Comparison of ENCODE assay signal across 8 mouse cellular contexts in genomic region chr10:88356983-88357559, GRCm38 (mm10). TPM values are rescaled to one million over a fixed set of nuclear protein-coding genes. Genes with fewer than 3 reads are reported as not detected.
DNase-seq lines count a peak whose midpoint lies in the region; ATAC-seq and TF ChIP-seq lines count a peak whose summit lies in the region.

No protein-coding gene starts in this region.

- peak overlapping the region; percentile 66 to 88; a peak in 3 of 4 replicates for H3K4me3 ChIP-seq in MEL (ENCODE audit: control insufficient read depth in 1 of 2, insufficient read depth in 1 of 2, low read depth in 2 of 2, low read length in 2 of 2)

- H3K9ac ChIP-seq in MEL (ENCODE audit: control insufficient read depth, low read depth, low read length, poor library complexity, severe bottlenecking) = peak overlapping the region; percentile 58

- no peak overlapping the region for H3K27ac ChIP-seq in MEL (ENCODE audit: control insufficient read depth, low read depth, low read length)

- TF ChIP-seq EP300 in MEL (IDR thresholded peaks at IDR 0.05; ENCODE audit: low read depth in 1 of 2, low read length in 2 of 2) = no peak

- intact Hi-C loops in left cerebral cortex, postnatal 25 days (cut with DNase I) = no loop called here

- ATAC-seq in inflammation-experienced regulatory T-cells, adult 6 months = peak; percentile 81
- ATAC-seq in megakaryocyte progenitor cell, adult 5-6 weeks (replicated peaks; ENCODE audit: poor library complexity) = peak; percentile 81

- peak; percentile 57 for DNase-seq in MEL (ENCODE audit: low read depth, low spot score)
- DNase-seq in cerebellum, postnatal 14 days = peak; percentile 47 to 61
- DNase-seq in gastrocnemius, postnatal 25 days = peak; percentile 85
- peak; percentile 54 to 55 for DNase-seq in left cerebral cortex, postnatal 25 days (ENCODE audit: low spot score in 2 of 2)
- peak; percentile 68 for DNase-seq in right cerebral cortex, postnatal 14 days
- peak; percentile 71 for DNase-seq in urinary bladder, postnatal 25 days (ENCODE audit: low spot score)

- H3K79me2 ChIP-seq in MEL (ENCODE audit: control insufficient read depth, insufficient read depth, low read length, poor library complexity) = no peaks in the 10 kb centered on the region; the same call in 1 of the 2 replicates

- H3K9me3 ChIP-seq in MEL (replicated peaks; ENCODE audit: insufficient read depth, low read length) = no peaks in the 10 kb centered on the region

- TF ChIP-seq RAD21 in MEL (IDR thresholded peaks at IDR 0.05; ENCODE audit: low read depth, low read length) = no peak

- H3K36me3 ChIP-seq in MEL (ENCODE audit: control insufficient read depth in 1 of 2, insufficient read depth in 2 of 2, low read length in 2 of 2) = peaks cover 0 to 2% of the 10 kb centered on the region in 2 experiments; a peak in 2 of 4 replicates

- H3K4me1 ChIP-seq in MEL (ENCODE audit: control insufficient read depth in 1 of 2, insufficient read depth in 2 of 2, low read length in 2 of 2) = peaks cover 0 to 3% of the 10 kb centered on the region in 2 experiments; a peak in 1 of 4 replicates

- no peak for TF ChIP-seq POLR2A in MEL (IDR thresholded peaks at IDR 0.05; ENCODE audit: control insufficient read depth in 1 of 2, insufficient read depth in 1 of 2, low read depth in 1 of 2, low read length in 2 of 2, poor library complexity in 1 of 2)

- H3K27me3 ChIP-seq in MEL (ENCODE audit: control insufficient read depth in 1 of 2, insufficient read depth in 2 of 2, low read length in 2 of 2) = peaks cover 0 to 2% of the 10 kb centered on the region in 2 experiments; a peak in 1 of 4 replicates

- no peak for TF ChIP-seq CTCF in MEL (IDR thresholded peaks at IDR 0.05 in 2 of 3, conservative IDR thresholded peaks at IDR 0.05 in 1 of 3; ENCODE audit: control insufficient read depth in 1 of 3, insufficient read depth in 1 of 3, low read depth in 2 of 3, low read length in 3 of 3, poor library complexity in 1 of 3, severe bottlenecking in 1 of 3)

TF ChIP-seq in MEL, 35 proteins besides CTCF, POLR2A, EP300 and RAD21:
- TF ChIP-seq TCF12 (IDR thresholded peaks at IDR 0.05; ENCODE audit: low read depth, low read length) = no peak
- no peak for TF ChIP-seq JUND (IDR thresholded peaks at IDR 0.05; ENCODE audit: low read depth, low read length)
- TF ChIP-seq ZKSCAN1 (IDR thresholded peaks at IDR 0.05; ENCODE audit: low read depth, low read length) = no peak
- no peak for TF ChIP-seq MAFK (IDR thresholded peaks at IDR 0.05; ENCODE audit: borderline replicate concordance, low read depth, low read length)
- TF ChIP-seq TBP (IDR thresholded peaks at IDR 0.05; ENCODE audit: low read depth, low read length) = no peak
- TF ChIP-seq MEF2A (IDR thresholded peaks at IDR 0.05; ENCODE audit: extremely low read depth, insufficient replicate concordance, low read depth, low read length, poor library complexity, severe bottlenecking) = no peak
- no peak for TF ChIP-seq USF2 (IDR thresholded peaks at IDR 0.05; ENCODE audit: borderline replicate concordance in 1 of 2, insufficient read depth in 1 of 2, low read depth in 1 of 2, low read length in 2 of 2)
- no peak for TF ChIP-seq SIN3A (IDR thresholded peaks at IDR 0.05; ENCODE audit: low read length)
- TF ChIP-seq NELFE (IDR thresholded peaks at IDR 0.05; ENCODE audit: low read depth, low read length) = no peak
- TF ChIP-seq MAX (IDR thresholded peaks at IDR 0.05; ENCODE audit: low read length) = no peak
- no peak for TF ChIP-seq POLR2AphosphoS5 (IDR thresholded peaks at IDR 0.05; ENCODE audit: borderline replicate concordance, low read depth, low read length)
- TF ChIP-seq MAZ (IDR thresholded peaks at IDR 0.05; ENCODE audit: low read depth, low read length) = no peak
- TF ChIP-seq KAT2A (conservative IDR thresholded peaks at IDR 0.05; ENCODE audit: low read depth, low read length) = no peak
- no peak for TF ChIP-seq GABPA (IDR thresholded peaks at IDR 0.05; ENCODE audit: low read depth, low read length)
- no peak for TF ChIP-seq GATA1 (IDR thresholded peaks at IDR 0.05; ENCODE audit: low read depth, low read length)
- no peak for TF ChIP-seq E2F4 (IDR thresholded peaks at IDR 0.05; ENCODE audit: borderline replicate concordance, low read depth, low read length)
- TF ChIP-seq UBTF (IDR thresholded peaks at IDR 0.05; ENCODE audit: borderline replicate concordance, insufficient read depth, low read depth, low read length) = no peak
- no peak for TF ChIP-seq ETS1 (IDR thresholded peaks at IDR 0.05; ENCODE audit: low read depth, low read length)
TF ChIP-seq in MEL: peak in this region for 0.

RNA-seq across cellular contexts. Expression of gene Dram1, which starts 21.8 kb away (rescaled TPM):
- total RNA-seq in MEL (2012; rRNA removed) = not detected in 2 replicates
- under 1 TPM in 1 of 2 experiments, not detected in 1; 0.17 TPM for polyA plus RNA-seq in MEL (2012; ENCODE audit: insufficient read depth in 1 of 2, insufficient read length in 2 of 2, low read depth in 1 of 2, low replicate concordance in 2 of 2, missing spikeins in 1 of 2)
- 1 to 10 TPM; 1.2 to 5.5 TPM for total RNA-seq in gastrocnemius, postnatal 25 days (2021)
- polyA plus RNA-seq in inflammation-experienced regulatory T-cells, adult 6 months (2017; shearing (Covaris generic)) = 1 to 10 TPM; 1.3 to 1.8 (median 1.7) TPM
- total RNA-seq in left cerebral cortex, postnatal 25 days (2021) = under 1 TPM; 0.80 to 0.82 TPM
- 38.5 and 45.3 TPM in 2 replicates for total RNA-seq in megakaryocyte progenitor cell, adult 5-6 weeks (2015)
- total RNA-seq in megakaryocyte progenitor cell, adult 5-6 weeks (2017) = 26.8 and 33.4 TPM in 2 replicates

RNA-seq across cellular contexts. Expression of gene Gnptab, which starts 21.9 kb away (rescaled TPM):
- 14.2 and 15.1 TPM in 2 replicates for total RNA-seq in MEL (2012; rRNA removed)
- polyA plus RNA-seq in MEL (2012; ENCODE audit: insufficient read depth in 1 of 2, insufficient read length in 2 of 2, low read depth in 1 of 2, low replicate concordance in 2 of 2, missing spikeins in 1 of 2) = 10 to 100 TPM in 1 of 2 experiments, not detected in 1; 24.1 TPM
- total RNA-seq in gastrocnemius, postnatal 25 days (2021) = 10 to 100 TPM; 15.4 to 15.8 TPM
- polyA plus RNA-seq in inflammation-experienced regulatory T-cells, adult 6 months (2017; shearing (Covaris generic)) = 1 to 10 TPM; 6.5 to 9.1 (median 6.8) TPM
- total RNA-seq in left cerebral cortex, postnatal 25 days (2021) = 10 to 100 TPM; 66.6 to 68.1 TPM
- total RNA-seq in megakaryocyte progenitor cell, adult 5-6 weeks (2015) = 117 and 142 TPM in 2 replicates
- total RNA-seq in megakaryocyte progenitor cell, adult 5-6 weeks (2017) = 48.7 and 58.3 TPM in 2 replicates

Comparison
In these comparisons a context has a peak if more than half of its experiments do, and no peak if none do; other contexts are left out.
1. RNA of gene Dram1, which starts 21.8 kb away (total RNA-seq): 26.8 to 45.3 TPM in megakaryocyte progenitor cell, adult 5-6 weeks; 1.2 to 5.5 TPM in gastrocnemius, postnatal 25 days, 0.80 to 0.82 TPM in left cerebral cortex, postnatal 25 days and not detected in MEL; every median in the first group is over 4 times any median in the second.
2. Peak in every context shown above with its lines, with median percentiles within 50 percentile points of each other: DNase-seq.